Mouse (Mus musculus): ENCODE results near the gene Ldha.

DNA sequence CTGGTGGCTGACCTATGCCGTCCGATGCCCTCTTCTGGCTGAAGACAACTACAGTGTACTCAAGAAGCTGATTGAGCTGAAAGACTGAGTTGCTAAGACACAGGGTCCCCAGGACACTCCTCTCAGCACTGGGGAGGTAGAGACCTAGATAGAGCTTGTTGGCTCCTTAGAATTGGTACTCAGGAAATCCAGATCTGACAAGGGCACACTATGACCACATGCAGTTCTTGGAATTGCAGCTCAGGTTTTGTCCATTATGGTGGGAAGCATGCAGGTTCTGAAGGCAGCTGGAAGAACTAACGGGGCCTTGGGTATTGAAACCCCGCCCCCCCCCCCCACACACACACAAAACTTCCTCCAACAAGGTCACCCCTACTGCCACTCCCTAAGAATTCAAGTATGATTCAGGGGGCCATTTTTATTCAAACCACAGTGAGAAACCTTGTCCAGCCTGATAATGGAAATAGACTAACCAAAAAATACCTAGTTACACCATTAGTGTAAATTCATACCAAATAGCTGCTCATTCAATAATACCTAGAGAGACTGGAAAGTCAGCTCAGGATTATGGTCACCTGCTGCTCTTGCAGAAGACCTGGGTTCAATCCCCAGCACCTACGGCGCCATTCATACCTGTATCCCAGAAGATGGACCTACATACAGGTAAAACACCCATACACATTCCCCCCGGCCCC, 14.7 kb downstream of the Ldha start:
- TF ChIP-seq CTCF (IDR thresholded peaks at IDR 0.05; ENCODE audit: extremely low read depth, insufficient read depth, insufficient read length, insufficient replicate concordance), result no peak
- no peak for TF ChIP-seq POLR2A (IDR thresholded peaks at IDR 0.05; ENCODE audit: low read depth, low read length)

Data from spleen, adult 2 months (tissue).